Mouse (Mus musculus) heart, postnatal 25 days (tissue): Measurements from ENCODE around the gene Aaed1. TPM values are rescaled to one million over a fixed set of nuclear protein-coding genes. Genes with fewer than 3 reads are reported as not detected.
"Not testable (repeated sequence)": the region's sequence is repeated elsewhere in the genome, so short reads cannot be mapped to it uniquely, and the experiment has no call there.

ENCODE experiments used
- DNase-seq: peaks from one replicate; pipeline ENCODE4 v3.0.0; 2022; ENCODE audit warnings: low spot score
- intact Hi-C: fragments of 180-260 bp; cut with DNase I; formaldehyde crosslinking; loops from one replicate; pipeline ENCODE4 v1.15.1; 2025
- total RNA-seq, 2 experiments: library from RNA; stranded (reverse); gene quantifications; 2 replicates each; pipeline ENCODE4 v1.2.3; 2021

The Aaed1 gene
- total RNA-seq, 2 experiments from 2014 or later = 56.6 to 60.1 TPM

DNA sequence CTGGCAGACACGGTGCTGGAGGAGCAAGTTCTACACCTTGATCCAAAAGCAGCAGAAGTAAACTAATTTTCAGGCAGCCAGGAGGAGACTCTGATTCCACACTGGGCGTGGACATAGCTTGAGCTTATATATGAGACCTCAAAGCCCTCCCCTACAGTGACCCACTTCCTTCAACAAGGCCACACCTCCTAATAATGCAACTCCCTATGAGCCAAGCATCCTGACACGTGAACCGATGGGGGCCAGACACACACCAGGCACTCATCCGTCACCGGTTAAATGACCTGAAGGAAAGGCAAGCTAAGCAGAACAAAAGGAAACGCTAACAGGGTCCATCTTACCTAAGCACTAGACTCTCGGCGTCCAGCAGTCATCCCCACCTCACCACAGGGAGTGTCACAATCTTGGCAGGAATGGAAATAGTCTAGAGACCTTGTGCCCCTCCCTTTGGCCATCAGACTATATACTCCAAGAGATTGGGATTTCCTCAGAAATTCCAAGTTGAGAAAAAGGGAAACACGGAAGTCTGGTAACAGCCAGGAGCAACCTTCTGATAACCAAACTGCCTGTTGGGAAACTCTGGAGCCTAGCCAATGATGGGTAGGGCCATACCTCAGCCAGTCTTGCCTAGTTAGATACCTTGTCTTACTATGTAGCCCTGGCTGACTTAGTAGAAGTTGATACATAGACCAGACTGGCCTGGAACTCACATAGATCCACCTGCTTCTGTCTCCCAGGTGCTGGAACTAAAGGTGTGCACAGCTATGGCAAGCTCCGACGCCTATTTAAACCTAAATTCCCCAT lies 55.3 kb downstream of the Aaed1 start:
- DNase-seq = no peak
- intact Hi-C loops = no loop called here

DNA sequence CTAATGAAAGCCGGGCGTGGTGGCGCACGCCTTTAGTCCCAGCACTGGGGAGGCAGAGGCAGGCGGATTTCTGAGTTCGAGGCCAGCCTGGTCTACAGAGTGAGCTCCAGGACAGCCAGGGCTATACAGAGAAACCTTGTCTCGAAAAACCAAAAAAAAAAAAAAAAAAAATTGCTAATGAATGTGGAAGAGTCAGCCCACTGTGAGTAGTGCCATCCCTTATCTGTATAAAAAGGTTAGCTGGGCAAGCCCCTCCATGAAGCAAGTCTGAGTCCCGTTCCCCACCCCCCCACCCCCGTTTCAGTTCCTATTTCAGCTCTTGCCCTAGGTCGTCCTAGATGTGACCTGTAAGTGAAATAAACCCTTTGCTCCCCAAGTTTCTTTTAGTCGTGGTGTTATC lies 58.3 kb downstream of the Aaed1 start:
- DNase-seq, intact Hi-C loops: not testable (repeated sequence)

DNA sequence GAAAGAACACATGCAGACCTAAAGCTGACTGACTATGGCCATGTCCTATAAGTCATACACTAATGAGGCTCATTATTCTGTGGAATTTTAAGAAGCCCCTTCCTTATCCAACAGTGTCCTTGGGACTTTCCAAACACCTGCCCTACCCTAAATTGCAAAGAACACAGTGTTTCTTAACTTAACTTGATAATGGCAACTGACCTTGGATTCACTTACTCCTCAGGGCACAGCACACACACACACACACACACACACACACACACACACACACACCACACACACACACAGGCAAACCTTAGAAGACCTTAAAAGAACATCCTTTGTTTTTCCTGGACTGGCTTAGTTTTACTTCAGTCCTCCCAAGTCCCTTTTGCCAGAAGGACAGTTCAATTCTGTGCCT lies 58.8 kb downstream of the Aaed1 start:
- intact Hi-C loops = no loop called here
- no peak for DNase-seq

DNA sequence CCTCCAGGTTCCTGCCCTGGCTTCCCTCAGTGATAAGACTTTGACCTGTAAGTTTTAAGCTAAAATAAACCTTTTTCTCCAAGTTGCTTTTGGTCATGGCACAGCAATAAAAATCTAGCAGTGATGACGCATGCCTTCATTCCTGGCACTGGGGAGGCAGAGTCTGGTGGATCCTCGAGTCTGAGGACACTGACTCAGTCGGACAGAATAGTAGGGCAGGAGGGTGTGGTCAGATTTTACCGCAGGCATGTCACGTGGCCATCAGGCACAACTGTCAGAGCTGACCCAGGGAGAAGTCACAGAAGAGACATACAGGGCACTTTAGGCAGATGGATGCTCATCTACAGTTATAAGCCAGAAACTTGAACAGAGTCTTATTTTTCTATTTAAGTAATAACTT lies 60.4 kb downstream of the Aaed1 start:
- DNase-seq = no peak
- intact Hi-C loops = no loop called here

DNA sequence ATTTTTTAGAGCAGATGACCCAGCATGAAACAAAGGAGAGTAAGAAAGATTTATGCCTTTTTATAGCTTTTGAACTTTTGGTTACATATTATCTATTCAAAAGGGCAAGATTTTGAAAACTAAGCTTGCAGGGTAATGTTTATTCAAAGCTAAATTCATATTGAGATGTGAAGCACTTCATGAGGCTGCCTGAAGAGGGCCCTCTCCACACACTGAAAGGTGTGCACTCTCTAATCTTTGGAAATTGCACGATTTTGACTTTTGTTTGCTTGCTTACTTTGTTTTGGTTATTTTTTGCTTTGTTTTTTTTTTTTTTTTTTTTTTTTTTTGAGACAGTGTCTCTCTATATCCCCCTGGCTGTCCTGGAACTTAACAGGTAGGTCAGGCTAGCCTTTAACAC lies 62.1 kb downstream of the Aaed1 start:
- no peak for DNase-seq
- intact Hi-C loops = no loop called here

DNA sequence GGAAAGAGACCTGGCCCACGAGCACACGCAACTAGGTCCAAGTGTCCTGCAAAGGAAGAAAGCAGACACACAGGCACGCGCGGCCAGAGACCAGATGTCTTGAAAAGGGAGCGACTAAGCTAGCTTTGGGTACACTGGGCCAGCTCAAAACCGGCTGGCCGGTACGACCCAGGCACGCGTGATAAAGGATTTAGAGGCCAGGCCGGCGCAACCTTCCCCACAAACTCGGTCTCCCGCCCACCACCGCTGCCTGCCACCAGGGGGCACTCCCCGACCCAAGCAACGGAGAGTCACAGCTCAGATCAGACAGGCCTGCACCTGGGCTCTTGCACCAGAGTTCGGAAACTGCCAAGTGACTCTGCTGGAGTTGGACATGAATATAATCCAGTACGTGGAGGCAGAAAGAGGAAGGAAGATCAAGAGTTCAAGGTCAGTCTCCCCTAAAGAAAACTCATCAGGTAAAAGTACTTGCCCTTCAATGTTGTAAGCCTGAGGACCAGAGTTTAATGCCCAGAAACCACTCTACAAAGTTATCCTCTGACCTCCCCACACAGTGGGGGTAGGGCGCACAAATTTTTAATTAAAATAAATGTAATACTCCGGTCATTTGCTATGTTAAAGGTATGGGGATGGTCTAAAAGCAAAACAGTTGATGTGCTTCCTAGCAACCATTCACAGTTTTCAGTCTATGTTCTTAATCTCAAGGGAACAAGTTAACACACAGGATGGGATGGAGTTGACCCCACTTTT lies 63.6 kb downstream of the Aaed1 start:
- peak; percentile 76 for DNase-seq
- intact Hi-C loops = loop anchor here (1.0 kb wide), 1 partner anchor 57 kb away; no protein-coding TSS in a partner anchor

DNA sequence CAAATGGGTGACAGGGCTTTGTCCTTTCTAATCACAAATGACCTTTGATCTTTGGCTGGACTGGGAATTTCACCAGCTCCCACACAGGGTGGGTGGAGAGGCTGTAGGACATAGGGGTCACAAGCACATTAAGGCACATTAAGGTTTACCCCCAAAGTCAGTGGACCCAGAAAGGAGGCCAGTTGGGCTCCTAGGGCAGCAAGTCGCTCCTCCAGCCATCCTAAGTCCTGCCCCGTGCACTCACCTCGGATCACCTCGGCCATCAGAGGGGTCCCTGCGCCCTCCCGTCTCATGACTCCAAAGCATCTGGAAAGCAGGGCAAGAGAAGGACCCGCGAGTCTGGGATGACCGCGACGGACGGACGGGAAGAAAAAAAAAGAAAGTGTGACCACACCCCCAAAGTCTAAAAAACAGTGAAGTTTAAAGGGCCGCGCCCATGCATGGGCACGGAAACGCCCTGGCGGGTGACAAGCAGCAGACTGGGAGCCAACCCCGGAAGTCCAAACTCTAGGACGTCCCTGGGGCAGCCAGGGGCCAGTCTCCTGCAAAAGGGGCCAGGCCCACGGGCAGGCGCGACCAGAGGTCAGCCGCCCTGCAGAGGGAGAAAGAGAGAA lies 64.2 kb downstream of the Aaed1 start:
- DNase-seq = peak; percentile 62
- intact Hi-C loops = no loop called here

DNA sequence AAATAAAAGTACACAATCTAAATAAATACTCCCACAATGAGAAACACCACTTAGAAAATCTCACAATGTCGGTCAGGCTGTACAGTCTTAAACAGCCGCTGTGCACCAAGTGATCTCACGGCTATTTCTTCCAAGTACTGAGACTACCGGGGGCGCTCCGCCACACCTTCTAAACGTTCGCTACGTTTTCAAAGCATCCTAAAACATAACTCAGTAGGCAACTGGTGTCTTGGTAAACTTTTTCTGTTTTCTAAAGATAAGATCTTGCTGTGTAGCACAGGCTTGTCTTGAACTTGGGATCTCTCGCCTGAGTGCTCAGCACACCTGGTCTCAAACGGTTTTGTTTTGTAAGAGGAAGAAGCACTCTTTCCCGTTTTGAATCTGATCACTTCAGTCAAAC lies 66.4 kb downstream of the Aaed1 start:
- no peak for DNase-seq
- intact Hi-C loops = loop anchor here (2.0 kb wide), 1 partner anchor 193 kb away; no protein-coding TSS in a partner anchor

DNA sequence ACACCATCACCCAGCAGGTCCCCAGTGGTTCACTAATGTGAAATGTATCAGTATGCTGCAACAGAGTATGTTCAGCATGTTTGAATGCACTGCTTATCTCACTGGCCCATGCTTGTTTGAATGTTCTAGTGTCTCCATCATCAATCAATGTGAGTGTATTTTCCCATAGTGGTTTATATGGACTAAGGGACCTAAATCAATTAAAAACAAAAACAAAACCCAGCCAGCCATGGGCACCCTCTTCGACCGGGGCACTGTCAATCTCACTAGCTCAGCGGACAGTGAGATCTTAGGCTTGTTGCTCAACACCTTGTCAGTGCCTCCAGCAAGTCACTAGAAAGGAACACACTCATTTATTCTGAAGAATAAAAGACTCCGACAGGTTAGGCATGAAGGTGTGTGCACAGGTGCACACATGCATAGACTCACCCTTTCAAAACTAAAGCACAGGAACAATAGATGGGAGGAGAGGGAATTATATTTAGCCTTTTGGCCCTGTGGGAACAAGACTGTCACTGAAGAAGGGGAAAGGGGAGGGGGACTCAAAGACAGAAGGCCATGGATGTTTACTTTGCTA lies 67.7 kb downstream of the Aaed1 start:
- DNase-seq = no peak
- intact Hi-C loops = no loop called here

DNA sequence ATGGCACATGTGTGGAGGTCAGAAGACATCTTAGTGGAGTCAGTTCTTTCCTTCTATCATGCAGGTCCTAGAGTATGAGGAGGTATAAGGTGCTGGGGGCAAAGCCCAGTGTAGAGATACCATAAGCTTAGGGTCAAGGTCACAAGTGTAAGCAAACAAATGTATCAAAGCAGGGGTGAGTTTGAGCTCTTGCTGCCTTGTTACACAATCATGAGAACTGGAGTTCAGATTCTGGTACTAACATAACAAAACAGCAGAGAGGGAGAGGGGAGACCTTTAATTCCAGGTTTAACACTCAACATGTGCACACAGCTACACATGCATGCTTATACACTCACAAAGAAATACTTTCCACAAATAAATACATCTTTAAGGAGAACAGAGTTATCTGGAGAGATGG lies 69.8 kb downstream of the Aaed1 start:
- intact Hi-C loops = no loop called here
- DNase-seq = no peak

DNA sequence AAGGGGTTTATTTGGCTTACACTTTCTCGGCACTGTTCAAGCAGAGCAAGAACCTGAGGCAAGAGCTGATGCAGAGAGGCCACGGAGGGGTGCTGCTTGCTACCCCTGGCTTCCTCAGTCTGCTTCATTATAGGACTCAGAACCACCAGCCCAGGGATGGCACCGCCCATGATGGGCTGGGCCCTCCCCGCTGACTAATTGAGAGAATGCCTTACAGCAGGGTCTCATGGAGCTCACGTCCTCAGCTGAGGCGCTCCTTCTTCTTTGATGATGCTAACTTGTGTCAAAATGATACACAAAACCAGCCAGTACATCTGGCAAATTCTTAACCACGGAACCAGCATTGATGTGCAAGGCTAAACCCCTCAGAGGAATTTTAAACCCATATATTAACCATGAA lies 71.9 kb downstream of the Aaed1 start:
- intact Hi-C loops = no loop called here
- no peak for DNase-seq

DNA sequence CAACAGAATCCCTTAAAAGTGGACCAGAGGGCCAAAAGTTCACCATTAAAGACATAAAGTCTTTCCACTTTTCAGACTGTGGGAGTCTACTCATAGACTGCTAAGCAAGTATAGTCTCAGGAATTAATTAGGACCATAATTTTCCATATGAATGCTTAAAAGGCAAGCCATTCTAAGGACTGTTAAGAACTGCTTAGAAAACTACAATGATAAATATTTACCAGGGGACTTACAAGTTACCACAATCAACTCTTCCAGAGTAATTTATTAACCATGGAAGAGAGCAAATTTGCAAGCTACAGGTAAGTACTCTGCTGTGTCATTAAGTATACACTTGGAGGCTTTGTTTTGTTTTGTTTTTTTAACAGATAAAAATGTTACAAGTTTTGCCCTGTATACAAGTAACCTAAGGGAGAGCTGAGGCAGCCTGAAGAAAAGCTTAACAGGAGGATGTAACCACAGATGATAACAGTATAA lies 74.8 kb downstream of the Aaed1 start:
- intact Hi-C loops = no loop called here
- DNase-seq = no peak

DNA sequence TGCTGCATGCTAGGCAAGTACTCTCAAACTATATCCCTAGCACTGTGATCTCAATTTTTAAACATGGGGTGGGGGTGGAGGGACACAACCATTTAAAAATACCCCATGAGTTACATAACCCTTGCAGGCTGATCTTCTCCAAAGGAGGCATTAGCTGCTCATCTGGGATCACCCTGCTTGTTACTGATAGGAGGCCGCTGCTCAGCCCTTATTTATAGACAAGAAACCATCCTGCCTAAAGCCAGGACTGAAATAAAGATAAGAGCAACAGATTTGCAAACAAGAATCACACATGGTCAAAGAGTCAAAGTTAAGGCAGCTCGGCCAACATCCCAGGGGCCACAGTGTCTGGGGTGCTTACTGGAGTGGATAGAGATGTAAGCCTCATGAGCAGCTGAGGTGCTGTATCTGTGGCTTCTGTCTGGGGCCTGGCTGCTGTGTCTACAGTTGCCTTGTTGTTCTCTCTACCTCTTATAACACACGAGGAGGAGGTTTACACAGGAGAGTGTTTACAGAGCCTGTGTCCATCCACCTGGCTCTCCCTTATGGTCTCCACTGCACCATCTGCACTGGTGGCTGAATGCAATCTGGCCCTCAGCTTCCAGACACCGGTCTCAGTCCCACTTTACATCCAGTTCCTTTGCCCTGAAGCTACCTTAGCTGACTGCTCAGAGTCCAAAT lies 75.4 kb downstream of the Aaed1 start:
- no peak for DNase-seq
- intact Hi-C loops = no loop called here

DNA sequence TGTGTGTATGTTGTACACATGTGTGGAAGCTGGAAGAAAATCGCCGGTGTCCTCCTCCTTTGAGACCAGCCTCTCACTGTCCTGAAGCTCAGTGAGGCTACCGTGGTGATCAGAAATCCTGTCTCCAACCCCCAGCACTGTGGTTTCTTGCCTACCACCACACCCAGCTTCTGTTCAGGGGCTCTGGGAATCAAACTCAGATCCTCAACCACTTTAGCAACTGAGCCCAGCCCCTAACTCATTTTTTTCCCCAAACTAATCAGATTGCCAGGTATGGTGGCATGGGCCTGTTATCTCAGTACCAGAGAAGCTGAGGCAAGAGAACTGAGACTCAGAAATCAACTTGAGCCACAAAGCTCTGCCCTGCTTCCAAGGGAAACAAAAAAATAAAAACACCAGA lies 76.7 kb downstream of the Aaed1 start:
- DNase-seq = no peak
- intact Hi-C loops = no loop called here

DNA sequence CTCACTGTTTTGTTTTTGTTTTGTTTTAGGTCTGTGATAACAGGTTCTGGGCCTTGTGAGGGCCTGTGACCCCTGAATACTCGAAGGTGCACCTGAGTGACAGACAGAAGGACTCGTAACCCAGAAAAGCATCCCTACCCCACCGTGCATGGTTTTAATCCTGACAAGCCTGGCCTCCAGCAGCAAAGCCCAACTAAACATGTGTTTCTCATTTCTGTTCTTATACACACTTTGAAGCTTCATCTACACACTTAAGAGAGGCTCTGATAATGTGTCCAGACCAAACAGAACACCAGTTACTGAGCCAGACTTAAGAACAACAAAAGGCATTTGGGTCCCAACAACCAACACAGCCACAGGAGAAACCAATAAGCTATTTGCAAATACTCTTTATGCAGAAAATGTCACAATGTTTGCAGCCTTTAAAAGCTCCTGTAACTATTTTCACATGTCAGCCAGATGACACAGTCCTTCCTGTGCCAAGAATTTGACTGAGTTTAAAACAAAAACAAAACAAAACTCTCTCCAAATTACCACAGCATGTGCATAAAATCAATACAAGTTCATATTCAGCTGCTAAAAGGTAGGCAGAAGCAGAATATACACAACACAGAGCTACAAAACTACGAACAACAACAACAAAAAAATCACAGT lies 77.3 kb downstream of the Aaed1 start:
- DNase-seq = no peak
- intact Hi-C loops = no loop called here

DNA sequence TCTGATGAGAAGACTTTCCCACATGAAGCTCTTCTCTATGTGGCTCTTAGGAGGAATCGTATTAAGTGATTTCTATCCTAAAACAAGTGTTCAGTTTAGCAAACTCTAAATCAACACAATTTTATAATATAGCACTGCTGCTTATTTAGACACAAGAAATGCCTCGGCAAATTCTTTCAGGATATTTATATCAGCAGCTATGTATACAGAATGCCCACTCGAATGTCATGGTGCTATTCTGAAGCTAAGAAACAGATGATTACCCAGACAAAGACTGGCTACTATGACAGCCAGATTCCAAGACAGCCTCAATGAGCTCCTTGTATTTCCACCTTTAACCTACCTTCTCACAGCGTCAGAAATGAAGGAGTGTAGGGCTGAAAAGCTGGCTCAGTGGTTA lies 79.4 kb downstream of the Aaed1 start:
- DNase-seq = no peak
- intact Hi-C loops = no loop called here

DNA sequence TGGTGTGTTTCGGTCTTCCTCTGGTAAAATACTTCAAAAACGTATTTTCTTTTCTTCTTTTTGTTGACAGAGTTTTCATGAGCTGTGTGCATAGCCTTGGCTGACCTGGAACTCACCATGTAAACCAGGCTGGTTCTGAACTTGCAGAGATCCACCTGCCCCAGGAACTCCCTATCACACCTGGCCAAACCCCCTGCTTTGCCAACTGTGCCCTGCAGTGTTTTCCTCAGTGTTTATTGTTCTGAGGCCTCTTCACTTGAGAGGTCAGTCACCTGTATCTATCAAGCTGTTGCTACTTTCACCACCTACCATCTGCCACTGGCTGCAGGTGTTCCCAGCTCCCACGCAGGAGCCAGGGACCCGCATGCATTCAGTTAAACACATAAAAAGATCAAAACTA lies 85.8 kb downstream of the Aaed1 start:
- DNase-seq = no peak
- intact Hi-C loops = no loop called here

DNA sequence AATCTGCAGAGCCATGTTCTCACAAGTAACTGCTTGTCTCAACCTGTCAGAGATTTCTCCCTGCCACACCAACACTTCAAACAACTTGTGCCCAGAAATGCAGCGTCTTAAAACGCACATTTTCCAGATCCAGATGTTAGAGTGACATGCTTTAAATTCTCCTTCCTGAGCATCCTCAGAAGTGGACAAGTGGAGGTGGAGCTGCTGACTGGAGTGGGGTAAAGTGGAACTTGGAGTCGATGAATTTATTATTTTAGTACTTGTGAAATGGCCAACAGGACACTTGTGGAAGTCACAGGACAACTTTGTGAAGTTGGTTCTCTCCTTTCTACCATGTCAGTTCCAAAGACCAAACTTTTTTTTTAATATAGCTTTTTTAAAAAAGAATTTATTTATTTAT lies 86.8 kb downstream of the Aaed1 start:
- no peak for DNase-seq
- intact Hi-C loops = no loop called here
